Mouse (Mus musculus) heart, embryonic 12.5 days (tissue): Measurements from ENCODE around the gene Iah1. TPM values are rescaled to one million over a fixed set of nuclear protein-coding genes. Genes with fewer than 3 reads are reported as not detected.

ENCODE experiments used
- ATAC-seq: fragments of 200-750 bp; cut with Nextera tagmentation; 2 replicates; pipeline ENCODE4 v1.8.0; 2017; ENCODE audit warnings: moderate TSS enrichment, moderate library complexity; ENCODE audit not compliant: insufficient number of reproducible peaks, low FRiP score
- H3K27ac ChIP-seq: fragments of 300-500 bp; sonication (generic); 2 replicates; pipeline ENCODE4 v1.5.1; 2016; ENCODE audit warnings: mild to moderate bottlenecking, moderate library complexity; ENCODE audit not compliant: poor library complexity, severe bottlenecking
- H3K27me3 ChIP-seq: fragments of 300-500 bp; sonication (generic); replicated peaks from 2 replicates; pipeline ENCODE4 v1.6.1; 2016; ENCODE audit warnings: mild to moderate bottlenecking, moderate library complexity
- H3K36me3 ChIP-seq: fragments of 300-500 bp; sonication (generic); 2 replicates; pipeline ENCODE4 v1.6.1; 2016; ENCODE audit warnings: mild to moderate bottlenecking, moderate library complexity
- H3K4me1 ChIP-seq: fragments of 300-500 bp; sonication (generic); replicated peaks from 2 replicates; pipeline ENCODE4 v1.6.1; 2016; ENCODE audit warnings: mild to moderate bottlenecking
- H3K4me2 ChIP-seq: fragments of 300-500 bp; sonication (generic); 2 replicates; pipeline ENCODE4 v1.6.1; 2016; ENCODE audit warnings: mild to moderate bottlenecking, moderate library complexity
- H3K4me3 ChIP-seq: fragments of 300-500 bp; sonication (generic); 2 replicates; pipeline ENCODE4 v1.5.1; 2016; ENCODE audit warnings: mild to moderate bottlenecking
- H3K9ac ChIP-seq: fragments of 300-500 bp; sonication (generic); 2 replicates; pipeline ENCODE4 v1.6.1; 2016; ENCODE audit warnings: mild to moderate bottlenecking, moderate library complexity
- H3K9me3 ChIP-seq: fragments of 300-500 bp; sonication (generic); replicated peaks from 2 replicates; pipeline ENCODE4 v1.6.1; 2016; ENCODE audit warnings: mild to moderate bottlenecking, moderate library complexity
- WGBS: fragments of 180-500 bp; shearing (Covaris S2); methylation state at CpG from one replicate; pipeline ENCODE4 v1.1.7; 2016; 5-methylcytosine and 5-hydroxymethylcytosine counted together
- polyA plus RNA-seq: library from polyadenylated mRNA; unstranded; fragments of >200 nt; fragmentation: Nextera tagmentation; extraction: Ambion mirVana; gene quantifications from 2 replicates; pipeline ENCODE4 v1.2.1, GENCODE M21; 2016

Iah1 gene
- polyA plus RNA-seq, 1 experiment from 2014 or later = 39.0 TPM

DNA sequence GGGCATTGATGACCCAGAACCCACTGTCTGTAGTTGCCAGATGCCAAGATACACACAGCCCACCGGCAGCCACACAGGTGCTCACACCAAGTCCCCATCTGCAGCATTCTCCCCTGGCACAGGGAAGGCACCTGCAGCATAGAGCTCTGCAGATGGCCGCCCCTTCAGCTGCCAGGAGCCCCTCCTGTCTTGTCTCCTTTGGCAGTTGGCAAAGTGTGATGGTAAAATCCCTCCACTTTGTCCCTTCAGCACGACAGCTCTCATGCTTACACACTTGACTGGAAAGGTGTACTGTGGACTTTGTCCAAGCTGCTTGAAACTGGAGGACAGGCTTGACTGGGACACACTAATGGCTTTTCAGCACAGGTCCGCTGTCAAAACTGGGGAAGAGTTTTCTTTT, 4.1 kb downstream of the Iah1 start:
- 76% methylated on average over 4 of the region's 4 CpGs for WGBS
- ATAC-seq = no peak
- no peak overlapping the region for H3K4me2 ChIP-seq
- H3K4me1 ChIP-seq = peaks cover 6% of the 10 kb centered on the region; the same call in 1 of the 2 replicates
- H3K36me3 ChIP-seq = peaks cover 57% of the 10 kb centered on the region
- no peaks in the 10 kb centered on the region for H3K27me3 ChIP-seq
- H3K9me3 ChIP-seq = no peaks in the 10 kb centered on the region
- H3K27ac ChIP-seq = no peak overlapping the region
- no peak overlapping the region for H3K4me3 ChIP-seq
- no peak overlapping the region for H3K9ac ChIP-seq

DNA sequence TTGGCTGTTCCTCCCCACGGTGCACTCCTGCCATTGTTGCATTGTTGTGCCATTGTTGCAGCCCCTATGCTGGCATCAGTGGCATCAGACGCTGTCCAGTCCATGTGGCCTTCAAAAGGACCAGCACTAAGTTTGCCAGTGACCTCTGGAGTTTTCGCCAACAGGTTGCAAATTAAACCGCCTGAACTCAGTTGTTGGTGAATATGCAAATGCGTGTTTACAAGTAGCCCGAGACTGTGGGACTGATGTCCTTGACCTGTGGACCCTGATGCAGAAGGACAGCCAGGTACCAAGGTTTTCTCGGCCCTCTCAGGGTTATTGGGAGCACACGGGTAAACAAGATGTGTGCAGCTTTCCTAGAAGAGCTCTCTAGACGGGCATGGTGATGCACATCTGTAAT, 5.0 kb downstream of the Iah1 start:
- H3K36me3 ChIP-seq = peaks cover 66% of the 10 kb centered on the region
- H3K9ac ChIP-seq = no peak overlapping the region
- H3K9me3 ChIP-seq = no peaks in the 10 kb centered on the region
- H3K27ac ChIP-seq = no peak overlapping the region
- WGBS = 81% methylated on average over 9 of the region's 9 CpGs
- no peak overlapping the region for H3K4me3 ChIP-seq
- no peaks in the 10 kb centered on the region for H3K27me3 ChIP-seq
- peaks cover 6% of the 10 kb centered on the region; the same call in 1 of the 2 replicates for H3K4me1 ChIP-seq
- H3K4me2 ChIP-seq = no peak overlapping the region
- no peak for ATAC-seq

DNA sequence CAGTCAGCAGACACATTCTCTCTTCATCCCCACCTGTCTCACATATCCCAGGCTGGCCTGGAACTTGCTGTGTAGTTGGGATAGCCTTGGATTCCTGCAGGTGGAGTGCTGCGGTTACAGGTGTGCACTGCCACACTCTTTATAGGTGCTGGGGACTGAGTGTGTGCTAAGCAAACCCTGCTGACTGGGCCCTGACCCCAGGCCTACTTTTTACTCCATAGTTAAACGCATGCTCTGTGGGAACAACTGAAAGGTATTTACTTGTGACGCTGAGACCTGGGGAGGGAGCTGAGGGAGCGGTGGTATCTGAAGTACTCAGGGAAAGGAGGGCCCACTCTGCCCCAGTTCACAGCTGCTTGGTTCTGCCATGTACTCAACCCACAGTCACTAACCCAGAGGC, 6.1 kb downstream of the Iah1 start:
- Histone ChIP-seq H3K4me2 (no peak overlapping the region), H3K27ac (no peak overlapping the region), H3K9ac (no peak overlapping the region), H3K9me3 (no peaks in the 10 kb centered on the region), H3K27me3 (no peaks in the 10 kb centered on the region), H3K4me3 (no peak overlapping the region), H3K36me3 (peaks cover 77% of the 10 kb centered on the region), H3K4me1 (0 out of 2 replicates have a peak, but pooled peaks cover under 1% of the 10 kb centered on the region)
- WGBS = 83% methylated on average over 4 of the region's 4 CpGs
- no peak for ATAC-seq

GRCm38 (mm10) chr12:21322856-21323255, 6.7 kb downstream of the Iah1 start:
- Histone ChIP-seq H3K27me3 (no peaks in the 10 kb centered on the region), H3K27ac (no peak overlapping the region), H3K4me2 (no peak overlapping the region), H3K4me1 (no peaks in the 10 kb centered on the region), H3K4me3 (no peak overlapping the region), H3K9ac (no peak overlapping the region), H3K36me3 (peaks cover 82% of the 10 kb centered on the region), H3K9me3 (no peaks in the 10 kb centered on the region)
- 71% methylated on average over 9 of the region's 9 CpGs for WGBS
- ATAC-seq = no peak

GRCm38 (mm10) chr12:21324101-21324500, 7.9 kb downstream of the Iah1 start:
- H3K4me1 ChIP-seq = peaks cover 6% of the 10 kb centered on the region
- H3K27ac ChIP-seq = no peak overlapping the region
- no peaks in the 10 kb centered on the region for H3K27me3 ChIP-seq
- 79% methylated on average over 5 of the region's 5 CpGs for WGBS
- H3K4me2 ChIP-seq = no peak overlapping the region
- no peaks in the 10 kb centered on the region for H3K9me3 ChIP-seq
- ATAC-seq = no peak
- peaks cover 89% of the 10 kb centered on the region for H3K36me3 ChIP-seq
- H3K9ac ChIP-seq = no peak overlapping the region
- no peak overlapping the region for H3K4me3 ChIP-seq

DNA sequence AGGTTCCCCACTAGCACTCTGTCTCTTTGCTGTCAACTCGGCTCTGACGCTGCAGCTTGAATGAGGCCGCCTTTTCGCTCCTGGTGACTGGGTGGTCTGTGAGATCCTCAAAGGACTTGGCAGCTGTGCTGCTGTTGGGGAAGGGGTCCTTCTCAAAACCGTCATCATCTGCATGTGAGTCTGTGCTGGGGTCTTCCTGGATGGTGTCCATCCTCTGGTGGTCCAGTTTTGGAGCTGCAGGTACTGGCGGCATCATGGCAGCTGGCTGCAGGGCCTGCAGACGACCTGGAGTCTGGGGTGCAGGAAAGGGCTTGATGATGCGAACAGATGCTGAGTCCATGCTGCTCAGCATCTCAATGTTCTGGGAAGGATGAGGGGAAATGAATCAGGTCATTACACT, 9.1 kb downstream of the Iah1 start:
- H3K4me2 ChIP-seq = no peak overlapping the region
- WGBS = 87% methylated on average over 8 of the region's 8 CpGs
- ATAC-seq = no peak
- H3K4me3 ChIP-seq = no peak overlapping the region
- H3K27ac ChIP-seq = no peak overlapping the region
- no peaks in the 10 kb centered on the region for H3K27me3 ChIP-seq
- peaks cover 7% of the 10 kb centered on the region for H3K4me1 ChIP-seq
- H3K36me3 ChIP-seq = peaks cover 86% of the 10 kb centered on the region
- no peak overlapping the region for H3K9ac ChIP-seq
- H3K9me3 ChIP-seq = no peaks in the 10 kb centered on the region

- Histone ChIP-seq H3K4me2 (no peak overlapping the region), H3K27me3 (no peaks in the 10 kb centered on the region), H3K36me3 (peaks cover 83% of the 10 kb centered on the region), H3K9ac (no peak overlapping the region), H3K4me3 (no peak overlapping the region), H3K9me3 (no peaks in the 10 kb centered on the region), H3K27ac (no peak overlapping the region), H3K4me1 (peaks cover 10% of the 10 kb centered on the region)
- 95% methylated on average over 3 of the region's 3 CpGs for WGBS
- ATAC-seq = no peak
Observed at GRCm38 (mm10) chr12:21326325-21326724, 10.1 kb downstream of the Iah1 start.

DNA sequence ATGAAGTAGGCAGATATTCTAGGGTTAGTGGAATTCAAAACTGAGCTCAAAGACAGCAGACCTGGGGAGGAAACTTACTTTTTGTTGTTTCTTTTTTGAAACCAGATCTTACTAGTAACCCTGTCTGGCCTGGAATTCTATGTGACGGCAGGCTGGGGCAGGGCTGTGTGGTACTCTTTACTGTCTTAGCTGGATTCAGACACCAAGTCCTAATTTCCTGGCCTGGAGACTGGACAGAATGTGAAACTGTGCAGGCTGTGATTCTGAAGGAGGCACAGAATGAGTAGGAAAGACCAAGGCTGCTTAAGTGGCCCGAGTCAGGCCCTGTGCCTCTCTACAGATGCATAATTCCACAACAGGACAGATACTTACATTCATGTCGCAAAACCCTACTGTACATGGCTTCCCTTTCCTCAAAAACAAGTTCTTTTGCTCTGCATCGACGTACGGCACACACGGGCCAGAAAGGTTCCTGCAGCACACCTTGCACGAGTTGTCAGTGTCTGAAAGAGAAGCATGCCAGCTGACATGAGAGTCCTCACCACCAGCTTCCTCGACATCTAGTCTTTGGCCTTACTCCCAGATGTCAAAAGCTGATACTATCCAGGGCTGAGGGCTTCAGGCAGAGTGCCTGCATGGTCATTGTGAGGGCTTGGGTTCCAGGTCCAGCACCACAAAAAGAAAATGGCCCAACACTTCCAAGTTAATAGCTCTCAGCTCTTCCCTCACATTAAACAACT, 13.6 kb downstream of the Iah1 start:
- Histone ChIP-seq H3K27ac (peak overlapping the region; percentile 31; the same call in 1 of the 2 replicates), H3K9ac (no peak overlapping the region), H3K4me3 (no peak overlapping the region), H3K4me1 (peaks cover 10% of the 10 kb centered on the region), H3K9me3 (no peaks in the 10 kb centered on the region), H3K4me2 (no peak overlapping the region), H3K36me3 (peaks cover 85% of the 10 kb centered on the region), H3K27me3 (no peaks in the 10 kb centered on the region)
- 74% methylated on average over 9 of the region's 9 CpGs for WGBS
- ATAC-seq = no peak

- H3K36me3 ChIP-seq = peaks cover 85% of the 10 kb centered on the region
- H3K9me3 ChIP-seq = no peaks in the 10 kb centered on the region
- H3K9ac ChIP-seq = no peak overlapping the region
- ATAC-seq = no peak
- WGBS = 86% methylated on average over 10 of the region's 10 CpGs
- H3K27ac ChIP-seq = no peak overlapping the region
- H3K27me3 ChIP-seq = no peaks in the 10 kb centered on the region
- no peak overlapping the region for H3K4me3 ChIP-seq
- peaks cover 10% of the 10 kb centered on the region for H3K4me1 ChIP-seq
- H3K4me2 ChIP-seq = no peak overlapping the region
Observed at GRCm38 (mm10) chr12:21330961-21331576, 14.9 kb downstream of the Iah1 start.

- H3K27ac ChIP-seq = no peak overlapping the region
- H3K27me3 ChIP-seq = no peaks in the 10 kb centered on the region
- no peak overlapping the region for H3K4me3 ChIP-seq
- H3K4me1 ChIP-seq = peaks cover 10% of the 10 kb centered on the region
- no peak overlapping the region for H3K9ac ChIP-seq
- no peak overlapping the region for H3K4me2 ChIP-seq
- peaks cover 85% of the 10 kb centered on the region for H3K36me3 ChIP-seq
- WGBS = 82% methylated on average over 6 of the region's 6 CpGs
- H3K9me3 ChIP-seq = no peaks in the 10 kb centered on the region
- ATAC-seq = no peak
Observed at GRCm38 (mm10) chr12:21331711-21332110, 15.5 kb downstream of the Iah1 start.

DNA sequence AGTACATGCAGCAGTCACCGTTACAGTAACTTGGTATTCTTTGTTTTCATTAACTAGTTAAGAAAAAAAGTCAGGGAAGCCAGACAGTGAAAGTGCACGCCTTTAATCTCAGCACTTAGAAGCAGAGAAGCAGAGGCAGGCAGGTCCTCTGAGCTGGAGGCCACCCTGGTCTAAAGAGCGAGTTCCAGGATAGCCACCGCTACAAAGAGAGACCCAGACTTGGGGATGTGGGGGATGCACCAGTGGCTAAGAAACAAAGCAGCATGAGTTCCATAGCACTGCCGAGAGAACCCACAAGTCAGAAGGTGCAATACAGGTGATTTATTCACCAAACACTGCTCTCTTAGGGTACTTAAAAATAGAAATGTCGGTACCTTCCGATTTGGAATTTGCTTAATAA, 16.8 kb downstream of the Iah1 start:
- ATAC-seq = no peak
- WGBS = 91% methylated on average over 7 of the region's 7 CpGs
- no peak overlapping the region for H3K27ac ChIP-seq
- H3K36me3 ChIP-seq = peaks cover 79% of the 10 kb centered on the region
- no peak overlapping the region for H3K4me3 ChIP-seq
- H3K9ac ChIP-seq = no peak overlapping the region
- no peak overlapping the region for H3K4me2 ChIP-seq
- no peaks in the 10 kb centered on the region for H3K9me3 ChIP-seq
- H3K4me1 ChIP-seq = peaks cover 10% of the 10 kb centered on the region
- H3K27me3 ChIP-seq = no peaks in the 10 kb centered on the region
